Mouse (Mus musculus): ENCODE results near the gene Twnk. TPM values are rescaled to one million over a fixed set of nuclear protein-coding genes. Genes with fewer than 3 reads are reported as not detected.
"Not testable (repeated sequence)": the region's sequence is repeated elsewhere in the genome, so short reads cannot be mapped to it uniquely, and the experiment has no call there.

Gene Twnk
- total RNA-seq, 2 experiments from 2014 or later, result 18.0 to 25.4 TPM

DNA sequence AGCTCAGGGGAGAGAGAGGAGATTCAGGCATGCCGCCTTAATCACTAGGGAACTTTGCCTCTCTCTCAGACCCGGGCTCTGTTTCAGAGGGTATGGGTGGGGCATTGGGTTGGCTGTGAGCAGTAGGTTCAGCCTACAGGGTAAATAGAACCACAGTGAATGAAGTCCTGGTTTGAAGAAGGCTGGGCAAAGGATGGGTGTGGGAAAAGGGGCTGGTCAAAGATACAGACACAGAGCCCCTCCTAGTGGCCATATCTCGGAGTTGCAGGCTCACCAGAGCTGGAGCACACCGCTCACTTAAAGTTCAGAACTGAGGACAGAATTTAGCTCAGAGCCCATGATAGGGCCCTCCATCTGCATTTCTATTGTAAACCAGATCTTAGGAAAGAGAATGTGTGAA, 26.3 kb downstream of the Twnk start:
- peak; percentile 84 for DNase-seq
- Histone ChIP-seq H3K4me3 (no peak overlapping the region), H3K27ac (peak overlapping the region; percentile 63)
- intact Hi-C loops (cut with DNase I), result loop anchor here (1.0 kb wide), 1 partner anchor 19 kb away; no protein-coding TSS in a partner anchor
- TF ChIP-seq CTCF (IDR thresholded peaks at IDR 0.05), result peak; percentile 95

DNA sequence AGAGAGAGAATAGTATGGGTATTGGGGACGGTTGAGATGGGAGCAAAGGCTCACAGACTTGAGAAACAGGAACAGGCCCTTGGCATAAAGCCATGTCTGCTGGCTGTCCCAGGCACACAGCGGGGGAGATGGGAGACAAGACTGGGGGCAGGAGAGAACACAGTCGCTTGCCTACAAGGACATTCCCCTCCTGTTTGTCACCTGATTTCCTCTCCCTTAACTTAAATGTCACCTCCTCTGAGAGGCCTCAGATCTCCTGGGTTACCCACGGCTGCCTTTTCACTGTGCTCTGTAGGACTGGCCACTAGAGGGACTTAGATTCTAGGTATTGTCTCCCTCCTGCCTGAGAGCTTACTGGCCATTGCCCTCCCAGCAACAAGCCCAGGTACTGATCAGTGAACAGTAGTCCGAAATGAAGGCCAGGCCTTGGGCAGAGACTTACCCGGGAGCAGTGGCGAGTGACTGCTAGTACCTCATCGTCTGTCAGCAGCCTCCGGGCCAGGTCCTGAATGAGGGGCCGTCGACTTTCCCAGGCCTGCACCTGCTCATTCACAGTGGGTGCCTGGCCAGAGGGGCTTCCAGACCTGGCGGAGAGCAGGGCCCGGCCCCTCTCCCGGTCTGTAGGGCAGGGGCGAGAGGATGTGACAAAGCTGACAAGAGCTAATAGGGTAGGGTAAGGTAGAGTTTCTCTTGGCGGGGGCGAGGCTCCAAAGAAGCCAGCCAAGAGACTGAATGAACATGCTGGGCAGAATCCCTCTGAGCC, 27.3 kb downstream of the Twnk start:
- peak; percentile 54 for TF ChIP-seq CTCF (IDR thresholded peaks at IDR 0.05)
- peak; percentile 50 for DNase-seq
- intact Hi-C loops (cut with DNase I), result no loop called here
- H3K4me3 ChIP-seq, result no peak overlapping the region
- H3K27ac ChIP-seq, result peak overlapping the region; percentile 63

- intact Hi-C loops (cut with DNase I), result loop anchor here (1.0 kb wide), 1 partner anchor 27 kb away; no protein-coding TSS in a partner anchor
- peak; percentile 90 for DNase-seq
- no peak overlapping the region for H3K4me3 ChIP-seq
- TF ChIP-seq CTCF (IDR thresholded peaks at IDR 0.05), result peak; percentile 84
- H3K27ac ChIP-seq, result peak overlapping the region; percentile 21; the same call in 1 of the 2 replicates
Observed at GRCm38 (mm10) chr19:45036867-45037266, 31.4 kb downstream of the Twnk start.

GRCm38 (mm10) chr19:45038198-45038597, 32.7 kb downstream of the Twnk start:
- H3K4me3 ChIP-seq; intact Hi-C loops (cut with DNase I); H3K27ac ChIP-seq; DNase-seq: not testable (repeated sequence)

DNA sequence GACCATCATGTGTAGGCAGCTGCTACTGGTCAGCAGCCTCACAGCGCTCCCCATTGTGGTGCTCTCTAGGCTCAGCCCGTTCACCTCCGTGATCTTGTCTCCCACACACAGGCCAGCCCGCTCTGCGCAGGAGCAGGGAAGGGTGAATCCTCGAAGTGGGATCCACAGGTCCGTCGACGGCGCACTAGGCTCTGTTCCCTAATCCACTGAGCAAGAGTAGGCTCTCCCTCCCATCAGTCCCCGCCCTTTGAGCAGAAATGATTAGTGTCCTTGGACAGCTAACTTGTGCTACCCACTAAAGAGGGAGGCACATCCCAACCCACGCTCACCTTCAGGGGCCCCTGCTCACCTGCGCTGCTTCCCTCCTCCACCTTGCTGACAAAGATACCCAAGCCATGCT, 34.8 kb downstream of the Twnk start:
- Histone ChIP-seq H3K4me3 (no peak overlapping the region), H3K27ac (peak overlapping the region; percentile 24)
- peak; percentile 16 for DNase-seq
- no peak for TF ChIP-seq CTCF (IDR thresholded peaks at IDR 0.05)
- intact Hi-C loops (cut with DNase I), result no loop called here

DNA sequence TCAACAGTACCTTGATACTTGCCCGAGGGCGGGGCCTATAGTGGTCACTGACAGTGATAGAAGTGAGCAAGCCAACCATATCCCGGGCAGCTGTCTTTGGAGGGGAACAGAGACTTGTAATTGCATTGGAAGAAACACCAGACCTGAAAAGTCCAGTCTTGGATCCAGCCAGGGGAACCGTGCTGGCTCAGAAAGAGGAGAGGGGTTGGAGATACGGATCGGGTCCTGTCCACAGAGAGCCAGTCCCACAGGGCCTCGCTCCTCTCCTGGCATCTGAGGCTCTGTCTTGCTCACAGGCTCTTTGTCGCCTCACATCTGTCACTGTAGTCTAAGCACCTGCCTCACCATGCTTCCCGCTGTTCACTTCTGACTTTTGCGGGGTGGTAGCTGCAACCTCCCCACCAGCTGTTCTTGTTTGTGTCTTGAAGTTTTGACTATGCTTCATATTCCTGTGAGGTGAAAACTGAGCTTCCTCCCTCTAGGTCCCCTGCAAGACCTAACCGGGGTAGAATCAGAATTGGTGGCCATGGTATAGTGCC, 39.0 kb downstream of the Twnk start:
- H3K4me3 ChIP-seq, result peak overlapping the region; percentile 76
- intact Hi-C loops (cut with DNase I), result no loop called here

DNA sequence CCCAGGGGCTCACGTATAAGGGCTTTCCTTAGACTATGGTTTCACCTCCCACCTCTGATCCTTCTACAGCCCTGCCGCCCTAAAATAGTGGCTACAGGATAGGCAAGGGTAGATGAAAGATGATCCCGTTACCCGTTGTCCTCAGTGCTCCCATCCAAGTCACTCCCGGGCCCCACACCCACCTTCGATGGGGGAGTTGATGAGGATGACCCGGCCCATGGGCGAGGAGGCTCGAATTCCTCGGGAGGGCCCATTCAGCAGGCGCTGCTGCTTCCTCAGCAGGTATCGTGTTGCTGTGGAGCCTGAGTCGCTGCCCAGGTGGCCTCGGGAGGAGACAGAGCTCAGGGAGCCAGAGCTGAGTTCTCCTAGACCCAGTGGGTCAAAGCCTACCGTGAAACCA, 39.8 kb downstream of the Twnk start:
- intact Hi-C loops (cut with DNase I), result no loop called here
- no peak for TF ChIP-seq CTCF (IDR thresholded peaks at IDR 0.05)
- Histone ChIP-seq H3K4me3 (peak overlapping the region; percentile 76), H3K27ac (peak overlapping the region; percentile 99)
- peak; percentile 92 for DNase-seq

More for the DNA sequence above, 39.0 kb downstream of the Twnk start:
- TF ChIP-seq CTCF (IDR thresholded peaks at IDR 0.05), result no peak
- peak overlapping the region; percentile 99 for H3K27ac ChIP-seq
- peak; percentile 71 for DNase-seq

- peak within 1 kb of the TSS; percentile 99 for H3K27ac ChIP-seq
- DNase-seq, result no peak
- TF ChIP-seq CTCF (IDR thresholded peaks at IDR 0.05), result no peak
- intact Hi-C loops (cut with DNase I), result no loop called here
- H3K4me3 ChIP-seq, result peak within 1 kb of the TSS; percentile 76
Observed at GRCm38 (mm10) chr19:45045651-45046050, 40.2 kb downstream of the Twnk start, which contains the start of gene Pdzd7. TSS of gene Pdzd7 (minus strand) at chr19:45045717.

DNA sequence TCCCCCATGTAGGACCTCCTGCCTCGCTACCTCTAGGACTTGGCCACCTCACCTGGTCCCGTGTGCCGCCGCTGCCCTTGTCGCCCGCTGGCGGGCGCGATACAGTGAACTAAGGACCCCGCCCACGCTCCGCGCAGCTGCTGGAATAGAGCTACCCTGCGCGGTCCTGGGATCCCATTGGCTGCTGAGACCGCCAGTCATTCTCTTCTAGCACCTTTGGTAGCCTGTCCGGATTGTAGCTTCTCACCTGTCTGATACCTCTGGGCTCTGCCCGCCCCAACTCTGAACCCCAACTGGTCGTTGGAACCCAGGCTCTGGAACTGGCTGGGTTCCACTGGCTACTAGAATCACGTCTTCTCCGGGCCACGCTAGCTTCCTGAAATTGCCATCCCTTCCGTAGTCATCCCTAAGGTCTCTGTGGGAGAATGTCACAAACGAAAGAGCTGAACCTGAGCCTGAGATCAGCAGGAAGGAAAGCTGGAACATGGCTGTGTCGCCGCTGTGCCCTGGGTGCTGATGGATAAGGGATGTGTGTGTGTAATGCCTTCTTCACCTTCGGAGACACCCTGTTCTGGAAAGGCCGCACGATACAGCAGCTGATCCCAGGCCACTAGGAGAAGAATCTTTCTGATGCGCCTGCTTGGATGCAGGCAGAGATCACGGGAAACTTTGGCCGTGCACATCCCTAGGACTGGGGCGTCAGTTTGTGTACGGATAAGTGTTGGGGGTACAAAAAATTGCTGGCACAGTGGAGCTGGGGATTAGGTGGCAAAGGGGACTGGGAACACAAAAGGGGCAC, 41.3 kb downstream of the Twnk start:
- peak overlapping the region; percentile 99 for H3K27ac ChIP-seq
- DNase-seq, result peak; percentile 95
- intact Hi-C loops (cut with DNase I), result no loop called here
- peak; percentile 29; the same call in 1 of the 2 replicates for TF ChIP-seq CTCF (IDR thresholded peaks at IDR 0.05)
- H3K4me3 ChIP-seq, result peak overlapping the region; percentile 76

GRCm38 (mm10) chr19:45047417-45047934, 42.0 kb downstream of the Twnk start, which contains the start of gene Sfxn3:
TSS of gene Sfxn3 (plus strand) at chr19:45047503.
- peak; percentile 78 for TF ChIP-seq CTCF (IDR thresholded peaks at IDR 0.05)
- peak within 1 kb of the TSS; percentile 76 for H3K4me3 ChIP-seq
- intact Hi-C loops (cut with DNase I), result no loop called here

DNA sequence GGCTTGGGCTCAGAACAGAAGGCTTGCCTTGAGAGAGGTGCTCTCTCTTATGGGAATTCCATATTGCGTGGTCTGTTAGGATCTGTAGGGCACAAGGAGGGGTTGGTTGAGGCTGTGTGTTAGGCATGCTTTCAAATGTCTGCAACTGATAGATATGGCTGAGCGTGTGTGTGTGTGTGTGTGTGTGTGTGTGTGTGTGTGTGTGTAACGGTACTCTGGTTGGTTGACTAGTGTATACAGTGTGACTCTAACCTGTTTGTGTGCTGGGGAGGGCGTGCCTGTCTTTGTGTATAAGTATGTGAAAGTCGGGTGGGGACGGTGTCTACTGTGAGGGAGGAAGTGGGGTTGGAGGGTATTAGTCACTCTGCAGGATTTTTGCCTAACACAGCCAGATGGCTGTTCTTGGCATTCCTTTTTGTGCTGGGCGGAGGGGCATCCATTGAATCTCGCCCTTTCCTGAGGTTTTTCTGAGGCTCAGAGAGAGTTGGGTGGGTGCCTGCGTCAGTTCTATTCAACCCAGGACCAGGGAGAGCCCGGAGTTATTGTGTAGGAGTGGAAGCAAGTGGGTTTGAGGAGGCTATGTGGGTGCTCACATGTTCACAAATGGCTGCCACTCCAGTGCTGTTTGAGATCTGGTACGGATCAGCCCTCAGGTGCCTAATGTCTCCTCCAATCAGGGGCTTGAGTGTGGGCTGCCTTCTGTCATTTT, 42.6 kb downstream of the Twnk start:
- TF ChIP-seq CTCF (IDR thresholded peaks at IDR 0.05), result no peak
- peak; percentile 67 for DNase-seq
- Histone ChIP-seq H3K4me3 (peak overlapping the region; percentile 76), H3K27ac (peak overlapping the region; percentile 99)
- intact Hi-C loops (cut with DNase I), result no loop called here

More at GRCm38 (mm10) chr19:45047417-45047934, 42.0 kb downstream of the Twnk start, which contains the start of gene Sfxn3:
- H3K27ac ChIP-seq, result peak within 1 kb of the TSS; percentile 99
- DNase-seq, result peak; percentile 97
